Mouse (Mus musculus) cerebellum, adult 18-20 months (tissue): Measurements from ENCODE around the gene Scaf11.
A peak's percentile ranks its signal among the peaks of the same experiment; 100 is the strongest.

Source experiments
- DNase-seq, 2 experiments: peaks; one replicate each; pipeline ENCODE4 v3.0.0; 2021

Scaf11 gene

DNA sequence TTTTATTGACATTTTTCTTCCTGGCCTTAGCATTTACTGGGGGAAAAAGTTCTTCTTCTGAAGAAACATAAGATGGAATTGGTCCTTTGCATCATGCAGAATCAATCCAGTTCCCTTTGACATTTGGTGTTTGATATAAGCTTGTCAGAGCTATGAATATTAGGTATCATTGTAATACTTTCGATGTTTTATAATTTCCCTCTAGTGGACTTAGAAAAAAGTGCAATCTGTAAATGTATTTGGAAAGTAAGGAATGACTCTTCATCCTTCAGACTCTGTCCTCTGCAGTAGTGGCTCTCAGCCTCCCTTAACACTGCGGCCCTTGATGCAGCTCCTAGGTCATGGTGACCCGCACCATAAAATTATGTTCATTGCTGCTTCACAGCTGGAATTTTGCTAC is 67.8 kb downstream of the Scaf11 start:
- no peak for DNase-seq

DNA sequence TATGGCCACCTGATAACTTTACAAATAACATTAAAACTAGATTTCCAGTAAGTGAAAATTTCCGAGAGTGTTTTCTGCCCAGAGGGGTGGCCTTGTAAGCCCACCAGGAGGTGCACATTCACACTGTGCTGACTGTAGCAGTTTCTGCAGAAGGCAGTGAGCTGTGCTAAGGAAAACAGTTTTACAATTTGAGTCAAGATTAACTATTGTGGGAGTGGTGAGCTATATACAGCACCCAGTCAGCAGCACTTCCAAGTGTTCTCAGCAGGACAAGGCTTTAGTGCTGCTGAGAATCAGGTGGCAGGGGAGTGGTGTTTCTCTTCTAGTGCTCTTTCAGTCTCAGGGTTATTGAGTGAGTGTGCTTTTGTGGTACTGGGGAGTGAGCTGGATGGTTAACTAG is 72.1 kb downstream of the Scaf11 start:
- no peak for DNase-seq

DNA sequence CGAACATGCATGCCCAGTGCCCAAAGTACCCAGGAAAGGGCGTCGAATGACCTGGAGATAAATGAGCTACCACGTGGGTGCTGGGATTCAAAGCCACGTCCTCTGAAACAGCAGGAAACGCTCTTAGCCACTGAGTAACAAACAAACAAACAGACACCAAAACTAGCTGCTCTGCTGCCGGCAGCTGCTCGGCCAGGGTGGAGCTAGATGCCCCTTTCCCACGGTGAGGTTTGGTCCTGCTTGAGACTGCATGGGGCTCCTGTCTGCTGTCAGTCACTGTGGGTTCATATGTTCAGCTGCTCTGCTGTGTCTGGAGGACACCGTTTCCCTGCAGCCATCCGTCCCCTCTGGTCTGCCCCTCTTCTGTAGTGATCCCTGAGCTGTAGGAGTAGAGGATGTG is 78.4 kb downstream of the Scaf11 start:
- no peak for DNase-seq

DNA sequence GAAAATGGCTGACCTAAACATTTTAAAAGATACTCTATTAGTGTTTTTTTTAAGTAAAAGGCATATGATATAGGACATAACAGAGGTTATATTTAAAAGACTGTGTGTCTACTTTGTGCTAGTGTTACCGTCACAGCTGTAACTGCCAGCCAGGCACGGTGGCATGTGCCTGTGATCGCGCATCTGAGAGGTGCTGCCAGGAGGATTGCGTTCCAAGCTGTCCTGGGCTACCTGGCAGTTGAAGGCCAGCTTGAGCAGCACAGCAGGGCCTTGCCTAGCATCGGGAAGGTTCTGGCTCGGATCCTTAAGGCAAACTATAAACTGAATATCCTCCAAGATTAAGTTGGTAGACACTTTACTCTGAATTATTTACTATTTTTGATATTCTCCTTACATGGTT is 82.9 kb downstream of the Scaf11 start:
- peak; percentile 64 to 75 for DNase-seq

DNA sequence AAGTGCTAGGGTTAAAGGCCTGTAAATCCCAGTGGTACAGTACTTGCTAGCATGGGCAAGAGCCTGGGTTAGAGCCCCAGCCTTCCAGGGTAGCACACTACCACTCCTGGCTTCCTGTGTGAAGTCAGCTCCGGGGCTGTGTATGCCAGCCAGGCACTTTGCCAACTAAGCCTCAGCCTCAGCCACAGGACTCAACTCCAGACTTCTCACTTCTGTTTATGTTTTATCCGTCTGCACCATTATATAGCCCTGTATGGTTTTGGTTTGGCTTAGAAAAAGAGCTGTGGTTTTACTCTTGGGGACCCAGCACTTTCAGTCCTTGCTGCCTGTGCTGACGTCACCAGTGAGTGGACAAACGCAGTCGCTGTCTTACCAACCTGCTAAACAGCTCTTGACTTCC is 83.4 kb downstream of the Scaf11 start:
- DNase-seq: peak; percentile 40 to 43

DNA sequence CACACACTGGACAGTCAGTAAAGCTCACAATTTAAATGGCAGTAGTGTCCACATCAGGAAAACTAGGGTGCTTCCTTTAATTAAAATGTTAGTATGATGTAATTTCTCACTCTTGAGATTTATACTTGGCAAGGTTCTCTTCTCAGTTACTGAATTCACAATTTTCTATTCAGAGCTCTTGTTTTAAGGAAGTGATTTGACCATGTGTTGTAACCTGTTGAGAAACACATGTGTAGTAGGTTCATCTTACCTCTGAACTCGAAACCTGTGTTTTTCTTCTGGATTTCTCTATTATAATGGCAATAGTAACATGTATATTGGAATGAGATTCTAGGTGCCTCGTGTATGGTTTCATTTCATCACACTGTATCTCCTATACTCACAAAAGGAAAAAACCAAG is 84.4 kb downstream of the Scaf11 start:
- no peak for DNase-seq

DNA sequence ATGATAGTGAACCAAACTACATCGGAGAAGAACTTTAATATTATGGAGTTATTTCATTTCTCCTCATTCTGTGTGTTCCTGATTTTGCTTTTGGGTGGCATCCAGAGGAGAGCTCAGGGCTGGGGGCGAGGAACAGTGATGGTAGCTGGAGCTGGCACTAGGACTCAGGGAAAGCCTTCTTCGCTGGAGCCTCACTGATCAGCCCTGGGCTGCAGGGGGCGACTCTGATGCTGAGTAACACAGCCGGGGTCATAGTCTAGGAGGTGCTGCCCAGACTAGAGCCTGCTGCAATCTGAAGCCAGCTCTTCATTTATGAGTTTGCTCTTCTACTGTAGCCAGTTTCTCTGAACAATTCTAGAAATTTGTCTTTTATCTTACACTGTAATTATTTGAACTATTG is 87.5 kb downstream of the Scaf11 start:
- no peak for DNase-seq

DNA sequence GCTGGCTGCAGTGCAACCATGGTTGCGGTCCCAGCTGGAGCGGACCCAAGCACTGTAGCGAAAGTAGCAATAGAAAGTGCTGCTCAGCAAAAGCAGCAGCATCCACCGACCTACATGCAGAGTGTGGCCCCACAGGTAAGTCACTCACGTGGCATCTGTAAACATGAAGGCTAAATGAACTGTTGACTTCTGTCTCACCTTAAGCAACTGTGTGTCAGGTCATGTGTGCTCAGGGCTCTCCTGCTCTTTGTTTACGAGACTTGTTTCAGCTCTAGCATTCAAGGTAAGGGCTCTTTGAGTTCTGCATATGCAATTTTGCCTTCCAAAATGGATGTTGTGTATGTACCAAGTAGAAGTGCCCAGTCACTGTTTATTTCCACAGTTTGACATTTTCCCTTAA is 88.0 kb downstream of the Scaf11 start:
- DNase-seq: no peak

DNA sequence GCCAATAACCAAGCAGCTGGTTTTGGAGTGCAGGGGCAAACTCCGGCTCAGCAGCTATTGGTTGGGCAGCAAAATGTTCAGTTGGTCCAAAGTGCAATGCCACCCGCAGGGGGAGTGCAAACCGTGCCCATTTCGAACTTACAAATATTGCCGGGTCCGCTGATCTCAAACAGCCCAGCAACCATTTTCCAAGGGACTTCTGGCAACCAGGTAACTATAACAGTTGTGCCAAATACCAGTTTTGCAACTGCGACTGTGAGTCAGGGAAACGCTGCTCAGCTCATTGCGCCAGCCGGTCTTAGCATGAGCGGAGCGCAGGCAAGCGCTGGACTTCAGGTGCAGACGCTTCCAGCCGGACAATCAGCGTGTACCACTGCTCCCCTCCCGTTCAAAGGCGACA is 89.3 kb downstream of the Scaf11 start:
- no peak for DNase-seq

DNA sequence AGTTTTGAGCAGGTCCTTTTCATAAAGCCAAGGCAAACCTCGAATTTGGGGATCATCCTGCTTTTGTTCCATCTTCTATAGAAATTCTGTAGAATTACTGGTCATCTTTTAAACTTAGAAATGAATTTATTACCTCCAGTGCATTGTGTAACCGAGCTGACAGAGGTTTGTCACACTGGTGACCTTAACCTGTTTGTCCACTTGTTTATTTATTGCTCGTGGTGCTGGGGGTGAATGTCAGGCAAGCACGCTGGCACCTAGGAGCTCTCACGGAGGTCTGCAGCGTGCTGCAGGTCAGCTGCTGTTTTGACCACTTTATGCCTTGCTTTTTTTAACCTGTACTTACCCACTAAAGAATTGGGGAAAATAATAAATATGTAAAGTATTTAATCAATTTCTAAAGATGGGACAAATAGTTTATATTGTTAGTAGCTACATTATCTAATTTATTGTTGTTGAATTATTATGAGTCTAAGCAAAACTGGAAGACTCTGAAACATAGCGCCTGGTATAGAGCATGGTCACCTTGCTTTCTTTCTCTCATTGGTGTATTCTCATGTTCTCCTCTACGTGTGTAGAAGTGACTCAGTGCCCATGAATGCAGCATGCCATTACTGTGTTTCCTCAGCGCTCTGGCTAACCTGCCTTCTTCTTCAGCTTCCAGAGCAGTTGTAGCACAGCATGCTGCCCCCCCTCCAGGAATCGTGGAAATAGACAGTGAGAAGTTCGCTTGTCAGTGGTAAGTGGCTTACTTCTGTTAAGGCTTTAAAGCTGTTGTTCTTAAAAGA is 94.3 kb downstream of the Scaf11 start:
- no peak for DNase-seq

DNA sequence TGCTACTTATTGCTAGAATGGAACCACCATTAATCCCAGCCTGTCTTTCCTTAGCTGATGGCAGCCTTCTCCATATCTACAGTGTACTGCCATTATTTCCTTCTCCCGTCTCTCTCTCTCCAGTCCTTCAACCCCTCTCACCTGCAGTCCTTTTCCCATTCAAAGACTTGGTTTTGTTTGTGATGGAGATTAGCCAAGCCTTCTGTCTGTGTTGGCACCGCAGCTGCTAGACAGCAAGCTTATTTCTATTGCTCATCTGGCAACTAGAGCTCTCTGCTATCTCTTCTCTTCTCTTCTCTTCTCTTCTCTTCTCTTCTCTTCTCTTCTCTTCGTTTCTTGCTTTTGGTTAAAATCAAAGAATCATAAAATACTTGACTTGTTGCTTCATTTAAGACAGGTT is 95.3 kb downstream of the Scaf11 start:
- DNase-seq: no peak
